8 mouse cellular contexts compared by ENCODE assay signal in the genomic region with DNA sequence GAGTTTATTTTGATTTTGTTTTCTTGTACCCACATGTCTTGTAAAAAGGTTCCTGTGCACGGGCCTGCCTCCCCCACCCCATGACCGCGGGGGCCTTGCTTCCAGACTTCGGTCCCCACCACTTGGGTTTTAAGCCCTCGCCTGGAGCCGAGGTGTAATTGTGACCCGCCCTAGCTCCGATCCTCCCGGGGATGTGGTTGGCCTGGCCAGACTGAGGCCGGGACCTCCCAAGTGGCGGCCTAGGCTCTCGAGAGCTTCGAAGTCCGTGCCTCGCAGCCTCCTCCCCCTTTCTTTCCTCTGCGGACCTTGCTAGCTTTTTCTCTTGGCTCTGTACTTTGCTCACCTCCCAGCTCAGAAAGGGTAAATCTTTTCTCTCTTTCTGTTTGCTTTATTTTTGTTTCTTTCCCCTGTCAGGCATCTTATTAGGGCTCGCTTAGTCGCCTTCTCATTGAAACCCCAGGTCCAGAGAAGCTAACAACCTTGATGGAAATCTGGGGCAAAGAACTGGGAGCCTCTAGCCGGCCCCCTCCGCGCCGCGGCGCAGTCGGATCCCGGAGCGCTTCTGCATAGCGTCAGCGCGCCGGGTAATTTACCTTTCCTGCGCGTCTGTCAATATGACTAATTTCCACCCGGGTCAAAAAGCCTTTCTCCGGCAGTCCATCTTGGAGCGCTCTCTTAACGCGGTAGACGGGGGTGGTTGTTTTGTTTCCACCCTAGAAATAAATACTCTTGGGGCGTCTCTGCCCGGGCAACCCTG. TPM values are rescaled to one million over a fixed set of nuclear protein-coding genes. Genes with fewer than 3 reads are reported as not detected.
DNase-seq lines count a peak whose midpoint lies in the region; ATAC-seq lines count a peak whose summit lies in the region.

No protein-coding gene starts in this region.

- DNase-seq in hindbrain, embryonic 11.5 days (ENCODE audit: low spot score) = no peak
- no peak for DNase-seq in hindbrain, embryonic 14.5 days (ENCODE audit: low spot score)
- no peak for DNase-seq in left cerebral cortex, adult 11 months (ENCODE audit: low spot score)
- DNase-seq in lung, postnatal 25 days (ENCODE audit: low spot score) = no peak
- DNase-seq in right cerebral cortex, adult 2 months (ENCODE audit: low spot score in 2 of 2) = no peak

- no peaks in the 10 kb centered on the region for H3K9me3 ChIP-seq in hindbrain, embryonic 11.5 days (ENCODE audit: control insufficient read depth, low read length)
- H3K9me3 ChIP-seq in hindbrain, embryonic 14.5 days (ENCODE audit: control insufficient read depth, low read length) = no peaks in the 10 kb centered on the region
- H3K9me3 ChIP-seq in heart, embryonic 14.5 days (ENCODE audit: control insufficient read depth, low read length) = no peaks in the 10 kb centered on the region
- H3K9me3 ChIP-seq in liver, embryonic 12.5 days (replicated peaks) = no peaks in the 10 kb centered on the region

- H3K9ac ChIP-seq in hindbrain, embryonic 11.5 days (ENCODE audit: low read depth, low read length) = no peak overlapping the region
- no peak overlapping the region for H3K9ac ChIP-seq in hindbrain, embryonic 14.5 days
- peak overlapping the region; percentile 100 for H3K9ac ChIP-seq in heart, embryonic 14.5 days (ENCODE audit: low read length)
- no peak overlapping the region for H3K9ac ChIP-seq in liver, embryonic 12.5 days

- under 1% methylated on average over 41 of the region's 41 CpGs for WGBS in hindbrain, embryonic 11.5 days
- WGBS in hindbrain, embryonic 14.5 days = under 1% methylated on average over 41 of the region's 41 CpGs
- under 1% methylated on average over 41 of the region's 41 CpGs for WGBS in heart, embryonic 14.5 days
- WGBS in liver, embryonic 12.5 days (ENCODE audit: insufficient replicate concordance) = under 1% methylated on average over 41 of the region's 41 CpGs

- H3K27ac ChIP-seq in hindbrain, embryonic 11.5 days (ENCODE audit: low read depth, low read length) = no peak overlapping the region
- no peak overlapping the region for H3K27ac ChIP-seq in hindbrain, embryonic 14.5 days
- peak overlapping the region; percentile 99 to 100 for H3K27ac ChIP-seq in heart, embryonic 14.5 days (replicated peaks in 1 of 2; ENCODE audit: control insufficient read depth in 1 of 2, insufficient read depth in 1 of 2, low read depth in 2 of 2, low read length in 2 of 2)
- H3K27ac ChIP-seq in liver, embryonic 12.5 days = 0 out of 2 replicates have a peak overlapping the region, but pooled peaks have one; percentile 26

- ATAC-seq in hindbrain, embryonic 11.5 days (ENCODE audit: low FRiP score) = peak; percentile 55
- no peak for ATAC-seq in hindbrain, embryonic 14.5 days (ENCODE audit: low FRiP score)
- ATAC-seq in common myeloid progenitor, adult 5-6 weeks (replicated peaks; ENCODE audit: low read depth, poor library complexity, severe bottlenecking) = peak; percentile 33; the same call in 1 of the 2 replicates
- peak; percentile 41; the same call in 1 of the 2 replicates for ATAC-seq in heart, embryonic 14.5 days (ENCODE audit: insufficient number of reproducible peaks, insufficient read depth, low FRiP score, low read depth)
- ATAC-seq in liver, embryonic 12.5 days = no peak

- H3K36me3 ChIP-seq in hindbrain, embryonic 11.5 days (ENCODE audit: control insufficient read depth, insufficient read depth, low read length) = no peaks in the 10 kb centered on the region
- no peaks in the 10 kb centered on the region for H3K36me3 ChIP-seq in hindbrain, embryonic 14.5 days (replicated peaks; ENCODE audit: control insufficient read depth, insufficient read depth)
- no peaks in the 10 kb centered on the region for H3K36me3 ChIP-seq in heart, embryonic 14.5 days (ENCODE audit: control insufficient read depth, insufficient read depth, low read length)
- H3K36me3 ChIP-seq in liver, embryonic 12.5 days = no peaks in the 10 kb centered on the region

- H3K4me2 ChIP-seq in hindbrain, embryonic 11.5 days (replicated peaks; ENCODE audit: low read depth, low read length) = no peak overlapping the region
- no peak overlapping the region for H3K4me2 ChIP-seq in hindbrain, embryonic 14.5 days (replicated peaks)
- peak overlapping the region; percentile 80 for H3K4me2 ChIP-seq in heart, embryonic 14.5 days (ENCODE audit: low read length)
- peak overlapping the region; percentile 26 for H3K4me2 ChIP-seq in liver, embryonic 12.5 days

- H3K4me1 ChIP-seq in hindbrain, embryonic 11.5 days (replicated peaks; ENCODE audit: control insufficient read depth, insufficient read depth, low read length) = peaks cover 3% of the 10 kb centered on the region; the same call in 1 of the 2 replicates
- H3K4me1 ChIP-seq in hindbrain, embryonic 14.5 days (replicated peaks; ENCODE audit: control insufficient read depth, insufficient read depth, low read length) = no peaks in the 10 kb centered on the region
- H3K4me1 ChIP-seq in heart, embryonic 14.5 days (ENCODE audit: control insufficient read depth in 2 of 2, insufficient read depth in 2 of 2, low read length in 2 of 2) = peaks cover 6 to 29% of the 10 kb centered on the region in 2 experiments
- H3K4me1 ChIP-seq in liver, embryonic 12.5 days = peaks cover 2% of the 10 kb centered on the region; the same call in 1 of the 2 replicates

- H3K4me3 ChIP-seq in hindbrain, embryonic 11.5 days (ENCODE audit: low read depth, low read length) = no peak overlapping the region
- no peak overlapping the region for H3K4me3 ChIP-seq in hindbrain, embryonic 14.5 days (replicated peaks; ENCODE audit: low read length)
- H3K4me3 ChIP-seq in heart, embryonic 14.5 days (ENCODE audit: control insufficient read depth in 1 of 2, insufficient read depth in 1 of 2, low read depth in 1 of 2, low read length in 2 of 2) = peak overlapping the region; percentile 55 to 93
- peak overlapping the region; percentile 25; the same call in 1 of the 2 replicates for H3K4me3 ChIP-seq in liver, embryonic 12.5 days

- peaks cover 96% of the 10 kb centered on the region for H3K27me3 ChIP-seq in hindbrain, embryonic 11.5 days (ENCODE audit: control insufficient read depth, insufficient read depth, low read length)
- H3K27me3 ChIP-seq in hindbrain, embryonic 14.5 days (ENCODE audit: control insufficient read depth, insufficient read depth, low read length) = peaks cover 100% of the 10 kb centered on the region
- H3K27me3 ChIP-seq in heart, embryonic 14.5 days (ENCODE audit: control insufficient read depth, insufficient read depth, low read length) = no peaks in the 10 kb centered on the region
- H3K27me3 ChIP-seq in liver, embryonic 12.5 days (replicated peaks) = peaks cover 98% of the 10 kb centered on the region

RNA-seq across cellular contexts. Expression of gene Hand2, which starts 13.2 kb away (rescaled TPM):
- polyA plus RNA-seq in hindbrain, embryonic 11.5 days (2014; fragmentation: Nextera tagmentation; extraction: Ambion mirVana) = 0.10 TPM in 1 of 2 replicates, not detected in the other
- not detected in 2 replicates for polyA plus RNA-seq in hindbrain, embryonic 14.5 days (2014; fragmentation: Nextera tagmentation; extraction: Ambion mirVana)
- total RNA-seq in common myeloid progenitor, adult 5-6 weeks (2017) = not detected in 2 replicates
- polyA plus RNA-seq in heart, embryonic 14.5 days (2014; fragmentation: Nextera tagmentation; extraction: Ambion mirVana) = 16.3 and 17.4 TPM in 2 replicates
- polyA plus RNA-seq in liver, embryonic 12.5 days (2016; fragmentation: Nextera tagmentation; extraction: Ambion mirVana) = 2.5 and 2.6 TPM in 2 replicates

Comparison
In these comparisons a context has a peak if more than half of its experiments do, and no peak if none do; other contexts are left out.
1. ATAC-seq: peak in hindbrain, embryonic 11.5 days (single experiment), common myeloid progenitor, adult 5-6 weeks (single experiment) and heart, embryonic 14.5 days (single experiment); none in hindbrain, embryonic 14.5 days (single experiment) and liver, embryonic 12.5 days (single experiment).
2. H3K27ac ChIP-seq: peak in heart, embryonic 14.5 days (2 of 2) and liver, embryonic 12.5 days (single experiment); none in hindbrain, embryonic 11.5 days (single experiment) and hindbrain, embryonic 14.5 days (single experiment).
3. H3K4me2 ChIP-seq: peak in heart, embryonic 14.5 days (single experiment) and liver, embryonic 12.5 days (single experiment); none in hindbrain, embryonic 11.5 days (single experiment) and hindbrain, embryonic 14.5 days (single experiment).
4. H3K4me3 ChIP-seq: peak in heart, embryonic 14.5 days (2 of 2) and liver, embryonic 12.5 days (single experiment); none in hindbrain, embryonic 11.5 days (single experiment) and hindbrain, embryonic 14.5 days (single experiment).